Mouse (Mus musculus) heart, adult 8-10 months (tissue): ENCODE results near the gene Bicra. TPM values are rescaled to one million over a fixed set of nuclear protein-coding genes. Genes with fewer than 3 reads are reported as not detected.
A peak's percentile ranks its signal among the peaks of the same experiment; 100 is the strongest.

Experiments used
- DNase-seq: peaks from one replicate; pipeline ENCODE4 v3.0.0; 2022; ENCODE audit warnings: low spot score
- total RNA-seq, 4 experiments: library from RNA; stranded (reverse); gene quantifications; 2 replicates each; pipeline ENCODE4 v1.2.4; 2022

Gene Bicra
- total RNA-seq, 4 experiments from 2014 or later, result 5.7 to 8.6 (median 7.7) TPM

- peak; percentile 99 for DNase-seq
Observed at GRCm38 (mm10) chr7:16048164-16048564, 443 bp upstream of the Bicra start.

- peak; percentile 73 for DNase-seq
Observed at GRCm38 (mm10) chr7:16046481-16047337, 1.0 kb downstream of the Bicra start.

GRCm38 (mm10) chr7:16046101-16046480, 1.6 kb downstream of the Bicra start:
- DNase-seq, result peak; percentile 72

- no peak for DNase-seq
Observed at GRCm38 (mm10) chr7:16045538-16045937, 2.2 kb downstream of the Bicra start.

- no peak for DNase-seq
Observed at GRCm38 (mm10) chr7:16044531-16044930, 3.2 kb downstream of the Bicra start.

- DNase-seq, result no peak
Observed at GRCm38 (mm10) chr7:16043861-16044435, 3.8 kb downstream of the Bicra start.

GRCm38 (mm10) chr7:16042850-16043775, 4.6 kb downstream of the Bicra start:
- DNase-seq, result no peak

- no peak for DNase-seq
Observed at GRCm38 (mm10) chr7:16041208-16041607, 6.5 kb downstream of the Bicra start.

GRCm38 (mm10) chr7:16039363-16039762, 8.4 kb downstream of the Bicra start:
- no peak for DNase-seq

GRCm38 (mm10) chr7:16036972-16037371, 10.7 kb downstream of the Bicra start:
- DNase-seq, result no peak

GRCm38 (mm10) chr7:16033580-16034461, 13.9 kb downstream of the Bicra start:
- no peak for DNase-seq

- no peak for DNase-seq
Observed at GRCm38 (mm10) chr7:16033059-16033458, 14.7 kb downstream of the Bicra start.

GRCm38 (mm10) chr7:16031072-16031471, 16.6 kb downstream of the Bicra start:
- DNase-seq, result no peak

- DNase-seq, result no peak
Observed at GRCm38 (mm10) chr7:16028102-16028927, 19.4 kb downstream of the Bicra start.

- DNase-seq, result no peak
Observed at GRCm38 (mm10) chr7:16024603-16025222, 23.0 kb downstream of the Bicra start.

- no peak for DNase-seq
Observed at GRCm38 (mm10) chr7:16019256-16020094, 28.2 kb downstream of the Bicra start.

- DNase-seq, result peak; percentile 61
Observed at GRCm38 (mm10) chr7:16018016-16018810, 29.5 kb downstream of the Bicra start.

- DNase-seq, result no peak
Observed at GRCm38 (mm10) chr7:16015384-16015783, 32.3 kb downstream of the Bicra start.
